Mouse (Mus musculus) G1E-ER4 (cell line): ENCODE data around the gene Apeh. TPM values are rescaled to one million over a fixed set of nuclear protein-coding genes. Genes with fewer than 3 reads are reported as not detected.

Source experiments
- GATA1 ChIP-seq: IDR thresholded peaks from one replicate; pipeline ENCODE4 v1.8.0; 2012; ENCODE audit warnings: low read length, inconsistent platforms
- polyA plus RNA-seq: library from polyadenylated mRNA; stranded (reverse); fragments of >175 nt; gene quantifications from 2 replicates; pipeline ENCODE4 v1.2.3, GENCODE M21; 2012

The Apeh gene
- polyA plus RNA-seq, result 70.8 and 89.8 TPM in 2 replicates

DNA sequence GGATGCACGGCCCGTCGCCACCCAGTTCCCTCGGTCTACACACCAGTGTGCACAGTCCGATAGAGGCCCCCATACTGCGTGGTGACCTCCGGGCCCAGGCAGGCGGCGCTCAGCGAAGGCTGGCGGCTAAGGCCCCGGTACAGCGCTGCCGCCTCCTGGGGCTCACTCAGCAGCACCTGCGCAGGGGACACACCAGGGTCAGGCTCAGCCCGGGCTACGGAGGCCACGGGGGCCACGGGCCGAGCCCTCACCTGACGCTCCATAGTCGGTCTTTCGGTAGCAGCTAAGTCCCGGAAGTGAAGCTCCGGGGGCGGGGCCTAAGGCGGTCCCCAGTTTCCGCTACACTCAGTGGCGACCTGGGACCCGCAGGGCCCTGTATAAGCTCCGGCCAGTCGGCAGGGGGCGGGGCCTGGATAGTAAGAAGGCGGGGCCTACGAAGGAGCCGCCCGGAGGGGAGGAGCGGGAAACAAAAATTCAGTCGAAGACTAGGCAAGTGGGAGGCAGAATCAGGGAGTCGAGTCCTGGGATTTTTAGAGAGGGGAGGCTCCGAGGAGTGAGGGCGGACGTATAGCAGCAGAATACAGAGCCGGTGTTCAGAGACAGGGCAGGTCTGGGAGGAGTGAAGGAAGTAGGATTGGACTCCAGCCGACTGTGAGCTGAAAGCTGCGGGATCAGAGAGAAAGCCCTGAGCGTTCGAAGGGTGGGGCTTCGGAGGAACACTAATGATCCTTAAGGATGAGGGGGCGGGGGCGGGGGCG lies at the start of gene Apeh:
TSS of gene Apeh (minus strand) at position 423 of the 758 bp plus-strand sequence.
- TF ChIP-seq GATA1, result no peak

DNA sequence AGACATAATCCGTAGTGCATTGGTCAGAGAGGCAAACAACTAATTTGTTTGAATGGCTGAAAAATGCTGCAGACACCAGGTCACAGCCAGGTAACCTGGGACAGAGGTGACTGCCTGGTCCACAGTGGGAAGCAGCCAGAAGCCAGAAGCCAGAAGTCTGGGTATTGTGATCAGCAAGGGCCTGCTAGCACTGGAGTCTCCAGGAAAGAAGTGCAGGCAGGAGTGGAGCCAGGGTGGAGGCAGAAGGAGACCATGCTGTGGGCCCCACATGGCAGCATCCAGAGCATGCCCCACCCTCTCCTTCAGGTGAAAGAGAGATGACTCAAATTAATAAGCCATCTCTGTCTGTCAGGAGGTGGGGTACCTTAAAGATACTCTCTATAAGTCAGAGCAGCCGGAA lies 49.1 kb upstream of the Apeh start:
- no peak for TF ChIP-seq GATA1

DNA sequence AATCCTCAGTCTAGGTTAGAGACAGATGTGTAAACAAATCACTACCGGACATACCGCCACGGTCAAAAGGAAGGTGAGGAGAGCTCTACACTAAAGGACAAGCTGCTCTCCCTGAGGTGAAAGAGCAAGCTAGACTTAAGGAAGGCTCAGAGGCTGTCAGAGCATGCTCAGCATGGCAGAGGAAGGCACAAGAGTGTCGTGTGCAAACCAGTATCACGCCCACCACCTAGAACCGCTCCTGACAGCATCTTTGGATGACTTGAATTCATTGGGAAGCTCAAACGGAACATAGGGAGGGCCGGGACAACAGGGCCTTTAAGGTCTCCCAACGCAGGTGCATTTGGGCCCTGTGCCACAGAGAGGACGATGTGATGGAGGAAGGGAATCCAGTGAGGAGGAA lies 47.0 kb upstream of the Apeh start:
- TF ChIP-seq GATA1, result no peak

DNA sequence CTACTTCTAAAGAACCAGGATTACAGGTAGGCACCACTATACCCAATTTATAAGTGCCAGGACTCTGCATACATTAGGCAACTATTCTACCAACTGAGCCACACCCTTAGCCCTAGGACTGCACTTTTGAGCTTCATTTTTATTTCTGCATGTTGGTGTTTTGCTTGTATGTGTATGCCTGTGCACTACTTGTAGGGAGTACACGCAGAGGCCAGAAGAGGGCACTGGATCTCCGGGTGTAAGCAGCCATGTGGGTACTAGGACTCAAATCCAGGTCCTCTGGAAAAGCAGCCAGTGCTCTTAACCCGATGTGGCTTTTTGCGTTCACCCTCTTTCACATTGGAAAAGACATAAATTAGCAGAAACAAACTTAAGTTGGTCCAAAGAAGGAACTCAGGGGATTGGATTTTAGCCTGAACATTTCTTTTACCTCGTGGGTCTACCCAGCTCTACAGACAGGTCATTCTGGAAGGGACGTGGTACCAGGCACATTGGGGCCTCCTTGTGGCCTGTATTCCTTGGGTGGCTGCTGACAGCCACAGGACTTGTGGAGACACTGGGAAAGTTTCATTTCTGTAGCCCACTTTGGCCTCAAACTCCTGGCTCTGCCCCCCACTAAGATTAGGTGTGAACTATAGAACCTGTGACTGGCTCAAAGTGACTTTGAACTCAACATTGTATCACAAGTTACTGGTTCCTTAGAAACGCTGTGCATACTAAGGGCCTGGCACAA lies 45.7 kb upstream of the Apeh start:
- TF ChIP-seq GATA1, result no peak

DNA sequence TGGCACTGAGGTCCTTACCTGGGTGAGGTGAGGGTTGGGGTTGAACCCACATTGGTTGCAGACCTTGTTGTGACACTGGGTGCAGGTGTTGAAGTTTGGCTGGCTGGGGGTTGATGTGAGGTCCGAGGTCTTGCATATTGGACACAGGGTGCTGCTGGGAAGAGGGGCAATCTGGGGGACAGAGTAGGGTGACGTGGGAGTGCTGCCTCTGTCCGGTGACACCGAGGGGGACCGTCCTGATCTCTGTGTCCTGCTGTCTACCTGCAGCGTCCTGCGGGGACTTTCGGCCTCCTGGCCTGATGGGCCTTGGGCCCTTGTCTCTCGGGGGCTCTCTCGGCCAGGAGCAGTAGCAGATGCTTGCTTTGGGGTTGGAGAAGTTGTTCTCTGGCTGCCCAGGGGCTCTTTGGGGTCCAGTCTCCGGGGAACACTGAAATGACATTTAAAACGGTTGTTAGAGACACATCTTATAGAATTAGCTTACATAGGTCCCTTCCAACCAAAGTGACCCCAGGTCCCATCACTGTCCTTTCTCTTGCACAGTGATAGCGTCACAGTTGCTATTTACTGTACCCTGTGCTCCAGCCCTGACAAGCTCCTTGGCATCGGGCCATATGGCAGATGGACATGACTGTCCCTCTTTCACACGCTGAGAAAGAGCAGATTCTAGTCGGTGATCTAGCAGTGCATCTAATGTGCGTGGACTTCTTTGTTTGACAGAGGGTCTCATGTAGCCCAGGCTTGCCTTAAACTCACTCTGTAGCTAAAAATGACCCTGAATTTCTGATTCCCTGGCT lies 45.0 kb upstream of the Apeh start:
- no peak for TF ChIP-seq GATA1

DNA sequence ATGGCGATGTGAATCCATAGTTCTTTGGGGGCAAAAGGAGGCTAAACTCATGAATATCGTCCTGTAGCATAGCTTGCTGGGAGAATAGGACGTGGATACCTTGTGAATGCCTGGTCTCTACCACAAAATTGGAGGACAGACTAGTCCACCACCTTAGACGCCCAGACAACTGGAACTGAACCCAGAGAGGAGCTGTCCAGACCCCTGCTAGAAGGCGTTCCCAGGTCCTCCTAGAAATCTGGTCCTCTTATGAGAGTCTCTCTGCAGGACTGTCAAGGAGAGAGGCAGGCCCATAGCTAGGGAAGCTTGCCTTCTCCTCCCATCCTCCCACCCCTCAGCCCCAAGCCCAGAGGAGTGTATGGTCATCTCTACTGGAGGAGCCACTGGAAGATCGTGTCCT lies 43.7 kb upstream of the Apeh start:
- TF ChIP-seq GATA1, result no peak

DNA sequence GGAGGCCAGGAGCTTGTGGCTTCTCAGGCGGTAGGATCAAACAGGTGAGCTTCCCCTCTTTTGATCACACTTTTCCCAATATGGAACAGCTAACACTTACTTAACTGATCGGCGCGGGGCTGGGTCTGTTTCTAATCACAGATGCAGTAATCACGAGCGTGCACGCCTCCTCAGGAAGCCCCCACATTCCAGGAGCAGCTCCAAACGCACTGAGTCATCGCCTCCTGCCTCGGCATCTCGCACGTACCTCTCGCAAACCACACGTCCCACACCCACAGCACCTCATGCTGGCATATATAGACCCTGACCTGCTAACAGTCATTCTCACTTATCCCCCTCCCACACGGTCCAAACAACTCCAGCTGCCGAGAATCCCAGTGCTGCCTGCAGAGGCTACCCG lies 43.1 kb upstream of the Apeh start:
- TF ChIP-seq GATA1, result no peak

DNA sequence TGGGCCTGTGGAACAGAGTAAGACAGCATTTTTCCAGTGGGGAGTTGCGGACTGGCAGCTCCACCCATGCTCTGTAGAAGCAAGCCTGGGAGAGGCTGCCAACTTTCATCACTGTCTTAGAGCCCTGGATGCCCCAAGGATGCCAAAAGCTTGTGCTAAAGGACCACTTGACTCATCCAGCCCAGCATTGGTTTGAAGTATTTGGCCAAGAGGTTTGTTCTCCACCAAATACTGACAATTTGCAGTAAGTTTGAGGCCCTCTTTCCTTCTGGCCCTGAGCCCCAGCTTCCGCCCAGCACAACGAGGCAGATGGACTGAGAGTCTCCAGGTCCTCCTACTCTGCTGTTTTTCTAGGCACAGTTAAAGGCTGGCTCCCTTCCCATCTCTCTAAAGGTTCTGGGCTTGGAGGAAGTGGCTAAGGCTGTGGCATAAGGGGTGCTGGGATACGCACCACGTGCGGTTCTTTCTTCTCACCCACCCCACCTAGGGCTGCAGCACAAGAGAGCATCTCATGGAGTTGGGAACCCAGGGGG lies 42.6 kb upstream of the Apeh start:
- no peak for TF ChIP-seq GATA1

DNA sequence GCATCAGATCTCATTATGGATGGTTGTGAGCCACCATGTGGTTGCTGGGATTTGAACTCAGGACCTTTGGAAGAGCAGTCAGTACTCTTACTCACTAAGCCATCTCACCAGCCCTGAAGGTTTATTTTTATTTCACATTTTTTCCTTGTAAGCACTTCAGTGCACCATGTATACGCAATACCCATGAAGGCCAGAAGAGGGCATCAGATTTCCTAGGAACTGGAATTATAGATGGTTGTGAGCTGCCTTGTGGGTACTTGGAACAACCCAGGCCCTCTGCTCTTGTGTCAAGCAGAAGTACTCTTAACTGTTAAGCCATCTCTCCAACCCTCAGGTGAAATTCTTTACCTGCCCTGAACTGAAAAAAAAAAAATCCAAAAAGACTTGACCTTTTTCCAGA lies 41.8 kb upstream of the Apeh start:
- TF ChIP-seq GATA1, result no peak

DNA sequence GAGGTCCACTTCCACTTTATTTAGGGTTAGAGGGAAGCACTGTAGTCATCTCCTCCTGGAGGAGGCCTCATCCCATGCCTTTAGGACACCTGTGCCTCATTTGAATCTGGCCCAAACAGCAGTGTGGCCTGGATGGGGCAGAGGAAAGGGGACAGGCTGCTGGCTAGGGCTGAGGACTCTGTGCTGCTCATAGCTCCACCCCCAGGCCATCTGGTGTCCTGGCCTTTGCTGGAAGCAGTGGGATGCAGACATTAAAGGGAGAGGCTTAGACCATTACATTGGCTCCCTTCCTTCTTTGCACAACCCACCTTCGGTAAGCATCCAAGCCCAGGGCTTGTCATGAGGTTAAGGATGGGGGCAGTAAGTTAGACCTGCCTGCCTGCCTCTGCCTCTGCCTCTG lies 39.1 kb upstream of the Apeh start:
- TF ChIP-seq GATA1, result no peak

DNA sequence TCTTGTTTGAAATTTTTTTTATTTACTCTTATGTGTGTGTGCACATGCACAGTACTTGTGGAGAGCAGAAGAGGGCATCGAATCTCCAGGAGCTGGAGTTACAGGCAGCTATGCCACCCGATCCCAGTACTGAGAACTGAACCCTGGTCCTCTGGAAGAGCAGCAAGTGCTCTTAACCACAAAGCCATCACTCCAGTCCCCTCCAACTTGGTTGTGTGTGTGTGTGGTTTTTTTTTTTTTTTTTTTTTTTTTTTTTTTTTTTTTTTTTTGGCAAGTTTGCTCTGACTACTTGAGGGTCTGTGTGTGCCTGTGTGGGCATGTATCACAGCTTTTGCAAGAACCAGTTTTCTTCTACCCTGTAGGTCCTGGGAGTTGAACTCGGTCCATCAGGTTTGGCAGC lies 38.0 kb upstream of the Apeh start:
- no peak for TF ChIP-seq GATA1

DNA sequence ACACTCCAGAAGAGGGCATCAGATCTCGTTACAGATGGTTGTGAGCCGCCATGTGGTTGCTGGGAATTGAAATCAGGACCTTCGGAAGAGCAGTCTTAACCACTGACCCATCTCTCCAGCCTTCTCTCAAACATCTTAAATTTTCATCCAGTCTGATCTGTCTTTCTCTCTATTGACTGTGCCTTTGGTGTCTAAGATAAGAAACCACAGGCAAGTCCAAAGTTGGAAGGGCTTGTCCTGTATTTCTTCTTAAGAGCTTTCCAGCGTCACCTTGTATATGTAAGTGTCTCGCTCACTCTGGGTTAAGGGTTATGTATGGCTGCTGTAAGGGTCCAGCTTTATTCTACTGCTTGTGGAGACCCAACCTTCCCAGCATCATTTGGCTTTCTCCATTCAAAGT lies 37.1 kb upstream of the Apeh start:
- TF ChIP-seq GATA1, result no peak

DNA sequence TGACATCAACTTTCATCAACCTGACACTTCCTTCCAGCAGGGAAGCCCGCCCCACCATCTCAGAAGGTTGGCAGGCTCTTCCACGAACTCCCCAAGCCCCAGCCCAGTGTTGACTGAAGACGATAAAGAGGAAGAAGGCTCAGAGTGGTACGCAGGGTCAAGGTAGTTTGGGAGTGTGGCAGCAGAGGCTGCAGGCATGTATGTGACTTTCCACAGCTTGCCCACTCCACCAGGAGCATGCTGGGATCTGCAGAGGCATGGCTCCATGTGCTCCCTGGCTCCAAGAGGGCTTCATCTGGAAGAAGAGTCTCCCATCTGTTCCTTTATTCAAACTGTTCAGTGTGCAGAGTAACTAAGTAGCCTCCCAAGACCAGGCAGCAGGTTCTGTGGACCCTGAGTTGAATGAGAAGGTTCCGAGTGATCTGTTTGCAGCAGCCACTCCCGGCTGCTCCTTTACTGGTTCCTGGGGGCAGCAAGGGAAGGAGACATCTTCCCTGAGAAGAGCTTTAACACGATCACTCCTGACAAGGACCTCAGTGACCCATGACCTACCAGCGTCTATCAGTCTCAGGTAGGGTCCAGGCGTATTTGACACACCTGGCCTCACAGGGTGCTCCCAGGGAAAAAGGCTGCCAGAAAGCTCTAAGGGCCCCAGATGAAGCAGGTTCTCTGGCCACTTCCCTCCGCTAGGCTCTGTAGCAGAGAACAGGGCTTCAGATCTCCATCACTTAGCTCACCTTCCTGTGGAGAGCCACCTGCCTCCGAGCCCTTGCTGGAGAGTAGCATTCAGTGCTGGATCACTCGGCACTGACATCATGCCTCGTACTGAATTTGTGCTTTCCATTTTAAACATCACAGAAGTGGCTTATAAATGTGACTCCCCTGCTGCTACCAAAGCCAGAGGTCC lies 34.9 kb upstream of the Apeh start:
- TF ChIP-seq GATA1, result no peak

DNA sequence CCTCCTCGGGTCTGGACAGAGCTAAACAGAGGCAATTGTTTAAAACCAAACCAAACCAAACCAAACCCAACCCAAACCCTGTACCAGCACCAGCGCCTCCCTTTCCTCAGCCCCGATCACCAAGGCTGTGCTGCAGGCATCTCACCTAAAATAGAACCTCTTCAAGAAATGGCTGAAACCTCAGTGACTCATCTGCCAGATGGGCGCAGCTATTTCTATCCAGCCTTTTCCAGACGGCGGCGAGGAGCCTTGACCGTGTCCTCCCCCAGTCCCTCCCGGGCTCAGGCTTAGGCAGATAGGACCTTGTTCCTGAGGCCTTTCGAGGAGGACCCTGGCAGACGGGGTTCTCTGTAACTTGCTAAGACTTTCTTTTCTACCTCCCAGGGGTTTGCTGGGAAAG lies 33.8 kb upstream of the Apeh start:
- no peak for TF ChIP-seq GATA1

DNA sequence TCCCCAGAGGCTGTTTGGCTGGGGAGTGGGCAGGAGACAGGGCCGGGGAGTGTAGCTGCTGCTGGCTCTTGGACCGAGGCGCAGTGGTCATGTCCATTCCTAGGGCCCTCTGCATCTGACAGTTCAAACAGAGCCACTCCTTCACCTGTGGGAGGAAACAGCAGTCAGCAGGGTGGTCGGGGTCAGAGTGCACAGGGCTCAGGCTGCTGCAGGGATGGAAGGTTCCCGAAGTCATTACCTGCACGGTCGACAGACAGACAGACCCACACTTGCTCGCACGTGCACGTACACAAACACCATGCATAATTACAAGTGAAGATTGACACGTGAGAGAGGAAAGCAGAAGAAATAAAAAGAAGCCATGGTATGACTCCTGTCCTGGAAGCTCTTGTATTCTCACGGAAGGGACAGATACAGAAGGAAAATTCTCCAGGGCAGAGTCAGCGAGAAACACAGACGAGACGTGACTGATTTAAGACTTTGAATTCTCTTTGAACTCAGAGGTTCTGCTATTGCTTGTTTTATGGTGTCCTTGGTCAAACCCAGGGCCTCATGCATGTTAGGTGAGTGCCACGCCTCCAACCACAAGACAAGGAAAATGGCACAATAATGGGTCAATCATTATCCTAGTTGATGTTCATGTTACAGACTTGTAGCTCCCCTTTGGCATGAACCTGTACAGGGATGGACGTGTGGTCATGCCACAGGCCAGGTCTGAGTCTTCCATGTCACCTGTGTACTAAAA lies 32.2 kb upstream of the Apeh start:
- TF ChIP-seq GATA1, result no peak
